Mouse (Mus musculus) heart, postnatal 36 days (tissue): ENCODE results near the gene Fahd1. TPM values are rescaled to one million over a fixed set of nuclear protein-coding genes. Genes with fewer than 3 reads are reported as not detected.

Experiments used
- DNase-seq, 2 experiments: peaks; one replicate each; pipeline ENCODE4 v3.0.0; 2021 to 2022
- intact Hi-C: fragments of 180-260 bp; cut with DNase I; formaldehyde crosslinking; loops from one replicate; pipeline ENCODE4 v1.15.1; 2025
- total RNA-seq, 2 experiments: library from RNA; stranded (reverse); gene quantifications; 2 replicates each; pipeline ENCODE4 v1.2.3; 2021

Gene Fahd1
- total RNA-seq, 2 experiments from 2014 or later: 72.0 to 76.5 TPM

DNA sequence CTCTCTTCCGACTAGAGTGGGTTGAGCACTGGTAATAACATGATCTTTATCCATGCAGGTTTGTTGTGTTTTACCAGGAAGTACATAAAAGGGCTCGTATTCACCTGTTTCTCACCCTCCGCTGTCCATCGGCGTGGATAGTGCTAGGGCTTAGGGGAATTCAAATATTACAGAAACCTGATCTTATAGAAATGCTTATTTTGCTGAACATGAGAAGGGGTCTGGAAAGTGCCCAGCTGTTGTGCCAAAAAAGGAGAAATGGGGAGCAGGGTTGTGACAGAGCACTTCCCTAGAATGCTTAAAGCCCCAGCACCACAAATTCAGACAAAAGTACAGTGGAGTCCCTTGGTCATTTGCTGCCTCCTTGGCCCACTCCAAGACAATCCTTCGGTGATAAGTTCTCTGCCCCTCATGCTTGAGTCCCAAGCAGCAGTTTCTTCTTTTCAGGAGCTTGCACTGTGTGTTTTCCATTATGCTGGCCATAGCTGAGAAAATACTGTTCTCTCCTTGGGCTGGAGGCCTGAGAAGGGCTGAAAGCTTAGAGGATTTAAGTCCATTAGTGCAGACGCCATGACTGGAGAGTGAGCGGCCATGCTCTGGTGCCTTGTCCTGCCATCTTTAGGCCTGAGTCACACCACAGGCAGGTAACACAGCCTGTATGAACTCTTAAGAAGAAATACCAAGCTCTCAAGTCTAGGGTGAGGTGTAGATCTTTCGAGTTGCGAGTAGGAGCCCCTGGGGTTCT is 1.4 kb upstream of the Fahd1 start:
- no peak for DNase-seq
- intact Hi-C loops: loop anchor here (2.0 to 5.0 kb wide), 2 partner anchors 35 to 86 kb away; partner anchors contain the start of genes Mapk8ip3, Nubp2 and Spsb3

DNA sequence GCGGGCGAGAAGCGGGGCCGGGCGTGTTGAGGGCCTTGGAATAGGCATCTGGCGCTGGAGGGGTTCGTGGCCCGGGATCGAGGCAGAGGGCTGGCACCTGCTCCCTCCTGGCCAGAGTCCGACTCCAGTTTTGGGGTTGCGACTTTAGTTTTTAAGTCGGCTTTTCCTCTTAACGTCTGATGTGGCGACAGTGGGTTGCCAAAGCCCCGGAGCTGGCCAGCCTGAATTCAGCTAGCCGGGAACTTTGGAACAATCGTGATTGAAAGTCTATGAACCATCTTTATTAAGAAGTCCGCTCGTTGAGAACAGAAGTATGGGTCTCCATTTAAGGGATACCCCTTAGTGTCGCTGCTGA is 586 bp upstream of the Fahd1 start:
- no peak for DNase-seq
- intact Hi-C loops: loop anchor here (2.0 to 5.0 kb wide), 2 partner anchors 36 to 87 kb away; partner anchors contain the start of genes Mapk8ip3, Nubp2 and Spsb3

GRCm38 (mm10) chr17:24849733-24850064 is 465 bp downstream of the Fahd1 start:
- intact Hi-C loops: loop anchor here (2.0 to 5.0 kb wide), 2 partner anchors 37 to 88 kb away; partner anchors contain the start of genes Mapk8ip3, Nubp2 and Spsb3
- DNase-seq: no peak

DNA sequence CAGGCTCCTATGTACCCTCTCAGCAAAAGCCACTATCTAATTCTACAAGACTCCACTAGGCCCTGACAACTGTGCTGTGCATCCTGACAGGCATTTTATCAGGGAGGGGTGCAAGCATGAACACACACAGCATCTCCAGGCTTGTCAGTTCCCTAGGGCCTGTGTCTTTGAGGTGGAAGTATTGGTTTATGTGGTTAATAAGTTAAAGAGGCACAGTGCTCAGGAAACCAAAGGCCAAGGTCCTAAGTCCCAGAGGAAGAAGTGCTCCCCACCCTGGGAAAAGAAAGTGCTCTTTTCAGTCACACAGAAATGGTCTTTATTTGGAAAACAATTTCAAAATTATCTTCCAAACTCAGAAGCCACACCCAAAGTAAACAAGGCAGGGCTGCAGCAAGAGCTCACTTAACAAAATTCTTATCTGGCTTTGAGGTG is 1.5 kb downstream of the Fahd1 start:
- intact Hi-C loops: no loop called here
- DNase-seq: no peak

DNA sequence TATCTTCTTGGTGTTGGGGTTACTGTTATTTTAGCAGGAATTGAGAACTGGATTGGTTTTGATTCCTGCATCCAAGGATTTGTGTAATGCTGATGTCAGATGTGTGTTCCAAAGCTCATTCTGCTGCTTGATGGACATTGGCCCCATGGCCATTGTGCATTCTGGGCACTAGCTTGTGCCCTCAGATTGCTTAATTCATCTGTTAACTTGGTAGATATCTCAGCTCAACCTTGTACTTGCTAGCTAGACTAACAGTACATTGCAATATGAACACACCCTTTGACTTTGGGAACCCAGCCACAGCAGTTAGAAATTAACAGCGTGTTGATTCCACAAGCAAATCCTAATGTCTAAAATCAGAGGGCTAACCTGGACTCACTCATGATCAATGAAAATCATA is 2.8 kb downstream of the Fahd1 start:
- intact Hi-C loops: no loop called here
- no peak for DNase-seq

- DNase-seq: no peak
- intact Hi-C loops: no loop called here
Observed at GRCm38 (mm10) chr17:24844525-24844924, 5.6 kb downstream of the Fahd1 start.

DNA sequence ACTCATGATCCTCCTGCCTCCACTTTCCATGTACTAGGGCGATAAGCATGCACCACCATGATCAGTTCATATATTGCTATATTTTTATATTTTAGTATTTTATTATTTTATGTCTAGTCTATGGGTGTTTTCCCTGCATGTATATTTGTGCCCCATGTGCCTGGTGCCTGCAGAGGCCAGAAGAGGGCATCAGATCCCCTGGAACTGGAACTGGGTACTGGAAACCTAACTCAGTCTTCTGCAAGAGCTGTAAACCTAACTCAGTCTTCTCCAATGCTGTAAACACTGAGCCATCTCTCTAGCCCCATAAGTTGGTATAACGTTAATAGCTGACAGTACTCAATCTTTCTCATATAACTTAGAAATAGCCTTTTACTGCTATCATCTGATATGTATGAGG is 7.5 kb downstream of the Fahd1 start:
- no peak for DNase-seq
- intact Hi-C loops: no loop called here

GRCm38 (mm10) chr17:24841133-24841532 is 9.0 kb downstream of the Fahd1 start:
- intact Hi-C loops: no loop called here
- DNase-seq: no peak

DNA sequence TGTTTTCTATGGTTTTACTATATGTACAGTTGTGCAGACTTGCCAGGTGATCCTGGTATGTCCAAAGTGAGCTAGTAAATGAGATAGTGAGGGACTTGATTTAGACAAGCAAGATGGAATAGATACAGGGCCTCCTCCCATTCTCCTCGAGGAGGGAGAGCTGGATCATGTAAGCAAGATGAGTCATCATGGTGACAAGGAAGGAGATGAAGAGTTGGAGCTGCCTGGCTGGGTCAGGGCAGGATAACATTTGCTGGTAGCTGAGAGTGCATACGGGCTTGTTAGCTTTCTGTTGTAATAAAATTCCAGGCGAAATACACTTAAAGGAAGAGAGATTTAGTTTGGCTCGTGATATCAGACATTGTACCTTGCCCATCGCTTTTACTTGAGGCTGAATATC is 9.8 kb downstream of the Fahd1 start:
- intact Hi-C loops: no loop called here
- DNase-seq: no peak

DNA sequence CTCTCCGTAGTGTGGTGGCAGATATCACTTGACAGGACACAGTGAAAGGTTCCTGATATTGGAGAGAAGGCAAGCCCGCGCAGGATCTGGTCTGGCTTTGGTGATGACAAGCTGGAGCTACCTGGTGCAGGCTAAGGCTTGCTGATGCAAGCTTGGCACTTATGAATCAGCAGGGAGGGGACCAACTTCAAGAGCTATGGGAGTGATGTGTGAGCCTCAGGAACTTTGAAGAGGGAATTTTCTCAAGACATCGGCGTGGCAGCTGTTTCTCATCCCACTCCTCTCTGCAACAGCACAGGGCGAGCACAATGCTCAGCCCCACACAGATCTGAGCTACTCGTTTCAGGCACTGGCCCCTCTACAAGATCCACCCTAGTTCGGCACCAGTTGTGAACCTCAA is 10.3 kb downstream of the Fahd1 start, which contains the start of gene Hagh:
Gene Hagh, plus strand, starts transcription at position 302 of the 400 bp plus-strand sequence.
- DNase-seq: no peak
- intact Hi-C loops: no loop called here

GRCm38 (mm10) chr17:24821351-24822280 is 28.5 kb downstream of the Fahd1 start:
- intact Hi-C loops: no loop called here
- DNase-seq: no peak

DNA sequence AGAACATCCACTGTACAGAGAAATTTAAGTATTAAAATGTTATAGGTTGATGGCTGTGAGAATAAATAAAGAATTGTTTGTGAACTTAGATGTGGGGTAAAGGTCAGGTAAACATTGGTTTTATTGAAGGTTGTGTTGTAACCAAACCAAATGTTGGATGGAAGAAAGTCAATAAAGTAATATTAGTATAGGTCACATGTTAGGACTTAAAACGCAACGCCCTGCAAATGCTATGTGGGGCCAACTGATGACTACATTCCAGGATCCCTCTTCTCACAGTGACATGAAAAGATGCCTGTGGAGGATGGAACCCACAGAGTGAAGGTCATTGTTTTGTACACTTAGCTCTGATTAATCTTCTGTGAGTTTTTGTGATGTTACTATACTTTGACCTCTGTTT is 30.7 kb downstream of the Fahd1 start:
- DNase-seq: no peak
- intact Hi-C loops: no loop called here

GRCm38 (mm10) chr17:24818172-24818571 is 32.0 kb downstream of the Fahd1 start:
- no peak for DNase-seq
- intact Hi-C loops: loop anchor here (1.0 kb wide), 1 partner anchor 73 kb away; no protein-coding TSS in a partner anchor

DNA sequence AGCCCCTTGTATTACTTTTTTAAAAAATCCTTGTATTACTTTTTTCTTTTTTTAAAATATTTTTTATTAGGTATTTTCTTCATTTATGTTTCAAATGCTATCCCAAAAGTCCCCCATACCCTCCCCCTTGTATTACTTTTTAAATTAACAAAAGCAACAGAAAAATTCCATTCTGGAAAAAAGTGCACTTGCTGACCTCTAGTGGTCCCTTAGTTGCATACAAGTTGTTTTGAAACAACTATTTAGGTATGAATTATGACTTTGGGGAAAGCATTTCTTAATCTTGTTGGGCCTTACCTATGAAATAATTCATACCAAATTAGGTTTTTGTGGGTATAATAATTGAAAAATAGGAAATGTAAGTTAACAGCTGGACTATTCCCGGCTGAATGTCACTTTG is 32.7 kb downstream of the Fahd1 start:
- DNase-seq: no peak
- intact Hi-C loops: no loop called here

DNA sequence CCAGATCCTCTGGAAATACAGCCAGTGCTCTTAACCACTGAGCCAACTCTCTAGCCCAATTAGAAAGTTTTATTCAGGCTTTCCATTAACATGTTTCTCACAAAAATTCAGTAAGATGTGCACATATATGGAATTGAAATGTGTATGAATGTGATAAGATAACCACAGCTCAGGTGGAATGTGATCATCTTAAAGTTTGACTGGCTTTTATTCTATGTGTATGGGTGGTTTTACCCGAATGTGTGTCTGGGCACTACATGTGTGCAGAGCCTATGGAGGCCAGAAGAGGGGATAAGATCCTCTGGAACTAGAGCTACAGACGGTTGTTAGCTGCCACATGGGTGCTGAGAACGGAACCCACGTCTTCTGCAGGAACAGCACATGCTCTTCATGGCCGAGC is 34.9 kb downstream of the Fahd1 start:
- DNase-seq: no peak
- intact Hi-C loops: no loop called here

DNA sequence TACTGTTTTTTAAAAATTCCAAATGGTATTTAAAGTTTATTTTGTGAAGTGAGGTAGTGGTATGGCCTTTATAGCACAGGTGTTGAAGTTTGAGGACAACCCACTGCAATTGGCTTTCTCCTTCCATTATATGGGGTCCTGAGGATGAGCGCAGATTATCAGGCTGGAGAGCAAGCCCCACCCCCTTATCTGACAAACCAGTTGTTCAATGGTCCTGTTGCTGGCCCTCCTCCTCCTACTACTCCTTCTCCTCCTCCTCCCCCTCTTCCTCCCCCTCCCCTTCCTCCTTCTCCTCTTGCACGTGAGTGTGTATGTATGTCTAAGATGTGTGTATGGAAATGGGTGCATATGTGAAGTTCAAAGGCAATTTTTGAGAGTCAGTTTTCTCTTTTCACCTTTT is 37.9 kb downstream of the Fahd1 start:
- no peak for DNase-seq
- intact Hi-C loops: no loop called here

GRCm38 (mm10) chr17:24811211-24811610 is 39.0 kb downstream of the Fahd1 start:
- intact Hi-C loops: no loop called here
- no peak for DNase-seq

DNA sequence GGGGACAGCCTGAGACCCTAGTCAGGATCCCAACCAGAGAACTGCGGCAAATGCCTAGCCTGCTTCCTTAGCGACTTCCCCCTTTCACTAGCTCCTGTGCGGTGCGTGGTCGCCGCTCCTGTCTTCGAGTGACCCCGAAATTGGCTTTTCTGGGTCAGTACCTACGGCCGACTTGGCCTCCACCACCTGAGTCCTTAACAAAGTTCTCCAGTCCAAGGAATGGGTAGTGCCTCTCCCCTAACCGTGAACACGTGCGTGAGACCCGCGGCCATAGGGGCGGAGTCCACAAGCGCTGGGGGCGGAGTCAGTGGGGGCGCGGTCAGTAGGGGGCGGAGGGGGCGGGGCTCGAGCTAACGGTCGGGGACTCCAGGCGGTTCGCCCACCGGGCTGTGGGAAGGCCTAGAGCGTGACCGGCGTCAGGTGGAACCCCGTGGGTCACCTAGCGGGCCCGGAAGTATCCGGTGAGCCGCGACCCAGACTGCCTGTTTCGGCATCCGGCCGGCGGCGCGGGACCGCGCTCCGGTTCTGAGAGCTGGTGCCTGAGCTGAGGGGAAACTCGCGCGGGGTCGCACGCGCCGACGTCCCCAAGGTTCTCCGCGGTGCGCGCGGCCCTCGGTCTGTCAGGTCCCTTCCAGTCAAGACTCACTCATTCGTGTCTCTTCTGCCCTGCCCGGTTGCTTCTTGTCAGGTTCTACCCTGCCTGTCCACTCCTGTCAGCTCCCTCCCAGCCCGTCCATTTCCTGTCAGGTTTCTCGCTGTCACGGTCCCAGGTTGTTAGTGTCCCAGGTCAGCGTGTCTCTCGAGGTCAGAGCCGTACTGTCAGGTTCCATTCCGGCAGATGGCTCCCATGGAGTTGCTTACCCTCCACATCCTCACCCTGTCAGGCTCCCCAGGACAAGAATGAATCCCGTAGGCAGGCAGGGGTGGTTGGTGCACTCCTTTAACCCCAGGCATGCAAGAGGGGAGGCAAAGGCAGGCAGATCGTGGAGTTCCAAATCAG is 45.9 kb downstream of the Fahd1 start, which contains the start of gene Meiob:
Gene Meiob, plus strand, starts transcription at position 338 of the 1,000 bp plus-strand sequence.
- intact Hi-C loops: no loop called here

GRCm38 (mm10) chr17:24800524-24800923 is 49.6 kb downstream of the Fahd1 start:
- DNase-seq: no peak
- intact Hi-C loops: no loop called here

More for the DNA sequence above, 45.9 kb downstream of the Fahd1 start, which contains the start of gene Meiob:
- peak; percentile 58 to 64 for DNase-seq

GRCm38 (mm10) chr17:24799476-24799875 is 50.7 kb downstream of the Fahd1 start:
- no peak for DNase-seq
- intact Hi-C loops: no loop called here
